Mouse (Mus musculus): Measurements from ENCODE around the gene Rps18.
"Not testable (repeated sequence)": the region's sequence is repeated elsewhere in the genome, so short reads cannot be mapped to it uniquely, and the experiment has no call there.

Rps18 gene

GRCm38 (mm10) chr17:33955555-33956214 is at the start of gene Rps18, which contains the start of gene Vps52:
Gene Rps18 (minus strand): TSS chr17:33956001.
Gene Vps52 (plus strand): TSS chr17:33955812.
- peak; percentile 93 to 97 for DNase-seq

DNA sequence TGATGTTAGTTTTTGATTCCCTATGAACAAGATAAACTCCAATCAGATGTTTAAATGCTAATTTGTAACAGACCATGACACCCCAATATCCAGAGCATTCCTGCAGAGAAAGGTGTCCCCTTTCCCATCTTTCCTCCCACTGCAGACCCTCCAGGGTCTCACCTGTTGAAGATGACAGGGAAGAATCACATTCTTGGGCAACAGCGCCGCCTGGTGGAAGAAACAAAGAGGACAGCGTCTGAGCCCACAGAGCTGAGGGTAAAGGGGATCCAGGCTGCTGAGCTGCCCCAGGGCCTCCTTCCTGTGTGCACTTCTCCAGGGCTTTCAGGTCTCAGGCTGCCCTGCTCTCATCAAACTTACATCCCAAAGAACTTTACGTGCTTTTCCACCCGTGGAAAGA is 47.6 kb upstream of the Rps18 start:
- no peak for DNase-seq

GRCm38 (mm10) chr17:34000796-34001195 is 45.0 kb upstream of the Rps18 start:
- not testable (repeated sequence) for DNase-seq

GRCm38 (mm10) chr17:34000150-34000537 is 44.3 kb upstream of the Rps18 start, which contains the start of gene H2-K1:
Gene H2-K1 (minus strand): TSS chr17:34000347.
- peak; percentile 50 to 60 for DNase-seq

GRCm38 (mm10) chr17:33999341-34000149 is 43.7 kb upstream of the Rps18 start:
- no peak for DNase-seq

DNA sequence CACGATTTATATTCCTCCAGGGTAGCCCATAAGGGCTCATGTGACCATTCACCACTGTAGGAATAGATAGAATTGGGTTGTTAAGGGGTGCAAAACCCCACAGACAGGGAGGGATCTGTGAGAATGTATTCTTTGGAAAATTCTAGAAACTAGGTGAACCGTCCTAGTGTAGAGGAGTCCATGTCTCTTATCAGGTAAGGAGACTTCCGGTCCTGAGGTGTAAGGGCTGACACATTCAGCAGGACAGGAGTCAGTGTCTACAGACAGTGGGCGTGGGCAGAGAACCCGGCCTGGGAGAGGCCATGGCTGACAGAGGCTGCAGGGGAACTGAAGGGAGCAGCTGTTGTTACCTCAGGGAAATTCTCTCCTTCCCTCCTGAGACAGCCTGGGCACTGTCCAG is 42.9 kb upstream of the Rps18 start:
- not testable (repeated sequence) for DNase-seq

DNA sequence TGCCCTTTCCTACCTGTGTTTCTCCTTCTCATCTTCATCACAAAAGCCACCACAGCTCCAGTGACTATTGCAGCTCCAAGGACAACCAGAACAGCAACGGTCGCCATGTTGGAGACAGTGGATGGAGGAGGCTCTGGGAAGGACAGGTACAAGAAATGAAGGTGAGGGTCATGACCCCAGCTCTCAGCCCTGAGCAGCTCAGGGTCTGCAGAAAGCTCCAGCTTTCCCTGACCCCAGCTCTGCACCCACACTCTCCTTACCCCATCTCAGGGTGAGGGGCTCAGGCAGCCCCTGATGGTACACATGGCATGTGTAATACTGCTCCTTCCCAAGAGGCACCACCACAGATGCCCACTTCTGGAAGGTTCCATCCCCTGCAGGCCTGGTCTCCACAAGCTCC is 41.2 kb upstream of the Rps18 start:
- DNase-seq, result not testable (repeated sequence)

DNA sequence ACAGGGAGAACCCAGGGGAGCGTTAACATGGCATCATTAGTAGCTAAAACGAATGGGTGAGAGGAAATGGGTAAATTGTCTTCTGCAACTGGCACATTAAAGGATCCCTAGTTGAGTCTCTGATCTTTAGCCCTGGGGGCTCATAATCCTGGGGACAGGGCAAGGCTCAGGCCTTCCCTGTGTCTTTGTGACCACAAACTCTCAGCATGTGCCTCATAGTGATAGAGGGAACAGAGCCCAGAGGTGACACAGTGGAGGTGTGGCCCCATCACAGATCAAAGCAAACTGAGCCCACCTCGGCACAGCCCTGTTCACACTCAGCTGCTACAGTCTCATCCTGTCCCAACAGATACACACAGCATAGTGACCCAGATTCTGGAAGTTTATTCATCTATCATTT is 39.9 kb upstream of the Rps18 start:
- DNase-seq, result no peak

DNA sequence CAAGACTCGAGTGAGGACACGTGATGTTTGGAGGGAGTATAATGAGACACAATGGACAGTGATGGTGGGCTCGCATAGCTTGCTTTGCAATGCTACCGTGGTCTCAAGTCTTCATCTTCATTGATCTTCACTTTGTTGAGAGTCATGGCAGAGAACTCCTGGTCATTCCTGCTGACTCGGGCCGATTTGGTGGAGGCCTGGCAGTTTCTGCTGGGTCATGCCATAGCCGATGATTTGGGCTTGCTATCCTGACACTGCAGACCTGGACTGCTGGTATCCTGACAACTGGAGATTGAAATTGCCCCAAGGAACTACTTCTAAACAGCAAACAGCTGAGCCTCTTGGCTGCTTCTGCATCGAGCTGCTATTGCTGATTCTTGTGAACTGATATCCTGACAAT is 39.2 kb upstream of the Rps18 start:
- no peak for DNase-seq

DNA sequence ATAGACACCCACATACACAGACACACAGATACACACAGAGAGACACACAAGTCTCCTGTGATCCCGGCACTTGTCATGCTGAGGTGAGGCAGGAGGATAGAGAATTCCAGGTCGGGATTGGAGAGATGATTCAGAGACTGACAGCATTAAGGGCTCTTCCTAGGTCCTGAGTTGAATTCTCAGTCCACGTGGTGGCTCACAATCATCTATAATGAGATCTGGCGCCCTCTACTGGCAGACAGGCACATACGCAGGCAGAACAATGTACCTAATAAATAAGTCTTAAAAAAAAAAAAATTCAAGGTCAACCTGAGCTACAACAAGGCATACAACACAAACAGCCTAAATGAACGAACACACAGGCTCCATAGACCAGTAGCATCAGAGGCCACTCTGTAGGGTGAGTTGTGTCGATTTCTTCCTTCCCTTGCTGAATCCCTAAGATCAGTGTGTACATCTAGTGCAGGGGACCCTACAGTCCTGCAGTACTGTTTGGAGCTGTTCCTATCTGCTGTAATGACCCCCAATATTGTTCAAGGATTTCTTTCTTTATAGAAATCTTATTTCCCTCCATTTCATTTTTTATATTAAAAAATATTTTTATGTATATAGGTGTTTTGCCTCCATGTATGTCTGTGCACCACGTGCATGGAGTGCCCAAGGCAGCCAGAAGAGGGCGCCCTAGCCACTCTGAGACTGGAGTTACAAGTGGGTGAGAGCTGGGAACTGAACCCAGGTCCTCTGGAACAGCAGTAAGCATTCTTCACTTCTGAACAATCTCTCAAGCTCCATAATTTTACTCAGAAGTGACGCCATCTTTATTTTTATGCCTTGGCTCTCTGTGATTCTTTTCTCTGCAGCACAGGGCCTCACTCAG is 36.2 kb upstream of the Rps18 start:
- DNase-seq, result peak; percentile 46 to 71

- DNase-seq, result peak; percentile 74 to 82
These were observed 26.3 kb upstream of the Rps18 start for GRCm38 (mm10) chr17:33982136-33982535.

DNA sequence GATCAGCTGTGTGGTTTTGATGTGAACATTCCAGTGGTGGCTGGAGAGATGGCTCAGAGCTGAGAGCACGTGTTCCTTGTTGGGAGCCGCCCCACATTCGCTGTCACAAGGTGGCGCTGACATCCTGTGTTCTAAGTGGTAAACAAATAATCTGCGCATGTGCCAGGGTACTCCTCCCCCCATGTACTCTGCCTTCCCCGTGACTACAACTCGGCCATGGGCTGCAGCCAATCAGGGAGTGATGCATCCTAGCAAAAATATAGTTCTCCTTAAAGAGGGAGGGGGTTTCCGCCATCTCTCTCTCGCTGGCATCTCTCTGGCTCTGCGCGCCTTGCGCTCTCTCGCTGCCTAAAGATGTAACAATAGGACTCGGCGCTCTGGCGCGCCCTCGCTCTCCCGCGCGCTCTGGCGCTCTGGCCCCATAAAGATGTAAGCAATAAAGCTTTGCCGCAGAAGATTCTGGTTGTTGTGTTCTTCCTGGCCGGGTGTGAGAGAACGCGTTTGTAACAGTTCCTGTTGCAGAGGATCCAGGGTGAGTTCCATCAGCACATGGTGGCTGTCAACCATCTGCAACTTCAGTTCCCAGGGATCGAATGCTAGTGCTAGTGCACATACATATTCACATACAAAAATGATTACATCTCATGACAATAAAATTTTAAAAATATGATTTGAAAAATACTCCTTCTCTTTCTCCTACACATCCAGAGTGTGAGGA is 25.6 kb upstream of the Rps18 start:
- DNase-seq, result peak; percentile 87 to 88

GRCm38 (mm10) chr17:33980181-33981035 is 24.6 kb upstream of the Rps18 start:
- DNase-seq, result no peak

- DNase-seq, result no peak
These were observed 23.8 kb upstream of the Rps18 start for GRCm38 (mm10) chr17:33979512-33980050.

DNA sequence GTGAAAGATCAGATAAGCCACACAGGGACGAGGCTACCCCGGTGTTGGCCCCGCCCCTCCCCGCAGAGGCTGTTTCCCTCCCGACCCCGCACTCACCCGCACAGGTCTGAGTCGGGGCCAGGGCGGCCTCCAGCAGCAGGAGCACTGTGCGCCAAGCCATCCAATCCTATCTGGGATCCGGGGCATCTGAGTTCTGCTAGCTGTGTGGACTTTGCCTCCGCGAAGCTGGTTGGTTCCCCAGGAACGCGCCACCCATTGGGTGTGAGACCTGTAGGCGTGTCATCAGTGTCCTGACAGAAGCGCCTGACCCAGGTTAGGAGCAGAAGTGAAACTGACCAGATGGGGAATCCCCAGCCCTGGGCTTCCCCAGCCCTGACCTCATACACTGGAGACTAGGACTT is 22.8 kb upstream of the Rps18 start:
- peak; percentile 72 to 81 for DNase-seq

DNA sequence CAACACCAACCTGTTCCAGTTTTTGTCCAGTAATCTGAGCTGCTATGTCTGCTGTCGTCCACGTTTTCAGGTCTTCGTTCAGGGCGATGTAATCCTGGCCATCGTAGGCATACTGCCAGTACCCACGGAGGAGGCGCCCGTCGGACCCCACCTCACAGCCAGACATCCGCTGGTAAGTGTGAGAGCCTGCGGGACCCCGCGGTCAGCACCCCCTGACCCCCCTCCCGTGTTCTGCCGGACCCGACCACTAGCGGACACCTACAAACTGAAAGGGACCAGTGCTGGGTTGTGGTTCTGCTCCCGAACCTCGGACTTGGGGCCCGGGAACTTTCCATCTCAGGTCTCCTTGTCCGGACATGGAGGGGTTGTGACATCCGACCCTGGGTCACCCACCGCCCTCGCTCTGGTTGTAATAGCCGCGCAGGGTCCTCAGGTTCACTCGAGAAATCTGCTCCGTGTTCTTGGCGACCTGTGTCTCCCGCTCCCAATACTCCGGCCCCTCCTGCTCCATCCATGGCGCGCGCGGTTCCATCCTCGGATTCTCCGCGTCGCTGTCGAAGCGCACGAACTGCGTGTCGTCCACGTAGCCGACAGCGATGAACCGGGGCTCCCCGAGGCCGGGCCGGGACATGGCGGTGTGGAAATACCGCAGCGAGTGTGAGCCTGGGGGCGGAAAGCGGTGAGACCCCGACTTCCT is 22.2 kb upstream of the Rps18 start:
- peak in 1 of 2 experiments; percentile 16 for DNase-seq

DNA sequence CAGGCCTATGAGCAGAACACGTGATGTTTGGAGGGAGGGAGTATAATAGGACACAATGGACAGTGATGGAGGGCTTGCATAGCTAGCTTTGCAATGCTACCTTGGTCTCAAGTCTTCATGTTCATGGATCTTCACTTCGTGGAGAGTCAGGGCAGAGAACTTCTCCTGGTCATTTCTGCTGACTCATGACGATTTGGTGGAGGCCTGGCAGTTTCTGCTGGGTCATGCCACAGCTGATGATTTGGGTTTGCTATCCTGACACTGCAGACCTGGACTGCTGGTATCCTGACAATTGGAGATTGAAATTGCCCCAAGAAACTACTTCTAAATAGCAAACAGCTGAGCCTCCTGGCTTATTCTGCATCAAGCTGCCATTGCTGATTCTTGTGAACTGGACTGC is 17.8 kb upstream of the Rps18 start:
- no peak for DNase-seq

- DNase-seq, result no peak
These were observed 16.9 kb upstream of the Rps18 start for GRCm38 (mm10) chr17:33972691-33973090.

DNA sequence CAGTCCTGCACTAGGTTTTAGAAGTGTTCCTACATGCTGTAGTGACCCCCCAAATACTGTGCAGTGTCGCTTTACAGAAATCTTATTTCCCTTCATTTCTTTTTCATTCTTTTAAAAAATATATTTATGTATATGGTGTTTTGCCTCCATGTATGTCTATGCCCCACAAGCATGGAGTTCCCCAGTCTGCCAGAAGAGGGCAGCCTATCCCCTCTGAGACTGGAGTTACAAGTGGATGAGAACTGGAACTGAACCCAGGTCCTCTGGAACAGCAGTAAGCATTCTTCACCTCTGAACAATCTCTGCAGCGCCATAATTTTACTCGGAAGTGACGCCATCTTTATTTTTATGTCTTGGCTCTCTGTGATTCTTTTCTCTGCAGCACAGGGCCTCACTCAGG is 13.6 kb upstream of the Rps18 start:
- no peak for DNase-seq

GRCm38 (mm10) chr17:33968927-33969326 is 13.1 kb upstream of the Rps18 start:
- no peak for DNase-seq
